Mouse (Mus musculus): ENCODE results near the gene Tex16.

The Tex16 gene

GRCm38 (mm10) chrX:112010707-112011106 lies at the start of gene Tex16:
Tex16 (plus strand) TSS chrX:112011007.
- DNase-seq (ENCODE audit: low spot score in 2 of 2) = no peak

- DNase-seq (ENCODE audit: low spot score in 2 of 2) = no peak
Measured at GRCm38 (mm10) chrX:111999661-112000060, 11.1 kb upstream of the Tex16 start.
